Mouse (Mus musculus): ENCODE results near the gene A830031A19Rik. TPM values are rescaled to one million over a fixed set of nuclear protein-coding genes. Genes with fewer than 3 reads are reported as not detected.
A peak's percentile ranks its signal among the peaks of the same experiment; 100 is the strongest.

The A830031A19Rik gene
- polyA plus RNA-seq, 1 experiment from 2014 or later = not detected

DNA sequence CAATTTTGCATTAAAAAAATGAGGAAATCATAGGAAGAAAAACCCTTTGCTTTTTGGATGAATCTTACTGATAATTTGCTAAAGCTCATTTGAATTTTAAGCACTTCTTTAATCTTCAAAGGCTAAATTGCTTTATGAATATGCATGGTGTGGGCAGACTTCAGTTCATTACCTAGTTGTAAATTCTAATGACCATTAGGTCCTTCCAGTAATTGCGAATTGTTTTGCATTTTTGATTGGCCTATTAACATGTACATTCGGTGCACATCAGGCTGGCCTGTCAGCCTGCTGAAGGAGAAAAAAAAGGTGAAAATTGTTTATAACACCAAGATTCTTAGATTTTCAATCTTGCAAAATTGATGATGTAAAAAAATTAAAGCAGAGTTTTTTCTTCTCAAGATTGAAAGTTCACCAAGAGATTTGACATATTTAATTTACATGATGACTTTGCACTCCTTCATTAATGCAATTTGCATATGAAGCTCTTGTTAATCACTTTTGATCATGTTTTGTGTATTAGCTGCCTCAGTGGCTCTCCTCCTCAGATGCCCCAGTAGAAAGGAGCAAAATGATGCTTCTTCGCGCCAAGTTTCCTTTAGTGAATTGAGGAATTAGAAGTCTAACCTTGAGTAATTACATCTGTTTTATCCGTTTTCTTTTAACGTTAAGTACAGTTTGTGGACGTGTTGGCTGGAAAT, 21.0 kb upstream of the A830031A19Rik start:
- DNase-seq (ENCODE audit: low spot score) = no peak

DNA sequence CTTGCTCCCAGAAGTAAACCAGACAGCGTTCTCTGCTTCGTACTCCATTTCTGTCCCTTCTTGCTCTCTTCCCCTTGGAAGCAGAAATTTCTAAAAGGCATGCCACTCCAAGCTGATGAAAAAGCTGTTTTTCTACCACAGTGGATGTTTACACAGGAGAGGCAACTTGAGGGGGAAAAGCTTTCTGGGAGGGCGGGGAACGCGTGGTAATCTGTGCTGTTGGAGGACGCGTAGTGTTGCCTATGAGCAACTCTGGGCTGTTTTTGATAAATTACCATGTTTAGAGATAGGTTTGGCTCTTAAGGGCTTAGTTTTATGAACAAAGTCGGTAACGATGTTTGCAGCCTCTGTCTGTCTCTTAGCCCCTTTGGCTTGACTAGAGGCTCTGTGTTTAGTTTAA, 20.4 kb upstream of the A830031A19Rik start:
- no peak for DNase-seq (ENCODE audit: low spot score)

DNA sequence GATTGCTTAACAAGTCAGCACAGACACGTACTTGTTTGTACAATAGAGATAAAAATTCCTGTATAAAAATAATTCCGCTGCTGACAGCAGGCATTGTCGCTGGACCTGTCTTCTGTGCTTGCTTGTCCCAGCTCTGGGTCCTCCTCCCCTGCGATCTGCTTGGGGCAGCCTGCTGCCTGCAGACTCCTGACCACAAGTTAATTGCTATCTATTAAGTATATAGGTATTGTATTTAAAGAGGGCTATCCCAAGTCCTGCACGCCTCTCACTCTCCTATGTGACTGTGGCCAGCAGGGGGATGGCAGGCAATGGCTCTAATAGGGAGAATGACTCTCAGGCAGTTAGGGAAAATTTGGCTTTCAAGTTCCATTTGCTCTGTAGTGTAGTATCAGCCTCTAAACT, 19.2 kb upstream of the A830031A19Rik start:
- DNase-seq (ENCODE audit: low spot score) = no peak

DNA sequence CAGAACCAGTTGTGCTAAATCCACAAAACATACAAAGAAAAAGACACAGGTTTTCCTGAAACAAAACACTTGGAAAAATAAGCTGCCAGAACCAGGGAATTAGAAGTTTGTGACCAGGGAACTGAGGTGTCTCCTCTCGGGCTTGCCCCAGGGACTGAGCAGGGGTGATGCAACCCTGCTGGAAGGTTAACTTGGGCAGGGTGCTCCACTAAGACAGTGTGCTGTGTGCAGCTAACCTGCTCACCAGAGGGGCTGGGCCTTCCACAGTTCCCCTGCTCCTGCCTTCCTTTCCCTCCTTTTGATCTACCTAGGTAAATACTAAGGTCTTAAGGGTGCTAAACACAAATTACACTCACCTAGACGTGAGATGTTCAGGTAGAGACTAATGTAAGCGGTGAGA, 17.8 kb upstream of the A830031A19Rik start:
- no peak for DNase-seq (ENCODE audit: low spot score)

DNA sequence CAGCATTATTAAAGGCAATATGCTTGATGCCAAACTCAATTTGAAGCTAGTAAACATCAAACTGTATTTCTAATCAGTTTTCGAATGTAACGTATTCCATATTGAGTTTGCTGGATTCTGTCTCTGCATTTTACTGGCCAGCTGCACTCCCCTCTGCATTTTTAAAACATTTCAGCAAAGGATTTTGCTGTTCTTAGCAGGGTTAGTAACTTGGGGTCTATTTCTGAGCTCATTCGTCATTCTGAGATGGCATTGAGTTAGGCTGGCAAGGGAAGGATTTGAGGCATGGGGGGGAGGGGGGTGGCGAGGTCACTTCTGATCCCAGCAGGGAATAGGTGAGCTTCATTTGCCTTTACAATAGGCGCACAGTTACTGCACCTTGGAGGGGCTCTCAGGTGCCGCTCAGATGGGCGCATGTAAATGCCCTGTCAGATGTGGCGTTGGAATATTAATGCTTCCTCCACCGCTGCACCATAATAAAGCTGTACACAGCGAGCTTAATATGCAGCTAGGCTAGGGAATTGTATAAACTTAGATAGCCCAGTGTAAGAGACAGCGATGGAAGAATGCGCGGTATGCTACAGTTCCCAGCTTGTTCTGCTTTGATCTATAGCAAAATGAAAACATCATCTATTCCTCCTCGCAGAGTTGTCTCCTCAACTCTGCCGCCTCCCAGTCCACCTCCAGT, 16.7 kb upstream of the A830031A19Rik start:
- no peak for DNase-seq (ENCODE audit: low spot score)

DNA sequence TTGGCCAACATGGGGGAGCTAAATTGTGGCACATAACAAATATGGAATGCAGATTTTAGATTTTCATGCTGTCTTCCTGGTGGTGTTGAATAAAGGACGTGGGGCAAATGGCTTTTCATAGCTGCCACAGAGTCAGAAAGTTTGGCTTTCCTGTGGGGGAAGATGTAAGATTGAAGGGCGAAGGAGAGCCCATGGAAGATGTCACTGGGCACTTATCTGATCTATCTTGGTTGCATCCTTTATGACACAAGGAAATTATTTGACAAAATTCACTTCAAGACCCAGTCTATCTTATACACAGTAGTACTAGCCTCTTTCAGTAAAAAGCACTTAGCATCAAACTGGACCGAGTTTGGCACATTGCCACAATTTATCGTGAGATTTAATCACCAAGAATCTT, 15.6 kb upstream of the A830031A19Rik start:
- no peak for DNase-seq (ENCODE audit: low spot score)

DNA sequence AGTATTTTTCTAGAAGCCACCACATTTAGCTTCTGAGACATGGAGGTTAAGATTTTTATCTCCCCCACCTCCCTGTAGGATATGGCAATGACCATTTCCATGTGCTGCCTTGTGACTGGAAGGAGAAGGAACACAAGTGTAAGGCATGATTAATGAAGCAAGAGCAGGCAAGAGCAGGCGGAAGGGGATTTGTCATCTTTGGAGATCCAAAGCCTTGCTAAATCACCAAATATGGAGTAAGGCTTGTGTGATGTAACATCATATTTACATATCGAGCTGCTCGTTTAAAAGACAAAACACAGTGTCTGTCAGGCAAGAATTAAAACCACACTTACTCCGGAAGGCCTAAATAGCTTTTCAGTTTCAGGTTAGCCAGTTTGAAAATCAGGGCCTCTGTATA, 12.2 kb upstream of the A830031A19Rik start:
- no peak for DNase-seq (ENCODE audit: low spot score)

DNA sequence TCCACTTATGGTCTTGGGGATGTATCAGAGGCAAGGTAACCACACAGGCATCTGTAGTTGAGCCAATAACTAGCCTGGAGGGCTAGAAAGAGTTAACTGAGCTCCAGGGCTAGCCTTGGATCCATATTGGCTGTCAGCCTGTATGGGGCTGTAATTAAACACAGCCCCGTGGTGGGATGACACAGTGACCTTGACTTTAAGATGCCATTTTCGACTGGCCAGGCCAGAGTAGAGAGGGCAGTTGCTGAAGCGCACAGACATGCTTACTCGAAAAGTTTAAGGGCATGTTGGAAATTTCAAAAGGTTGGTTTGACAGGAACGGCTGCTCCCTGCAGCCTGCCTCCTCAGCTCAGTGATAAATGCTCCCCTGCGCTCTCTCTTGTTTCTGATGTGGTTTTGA, 11.1 kb upstream of the A830031A19Rik start:
- DNase-seq (ENCODE audit: low spot score) = no peak

DNA sequence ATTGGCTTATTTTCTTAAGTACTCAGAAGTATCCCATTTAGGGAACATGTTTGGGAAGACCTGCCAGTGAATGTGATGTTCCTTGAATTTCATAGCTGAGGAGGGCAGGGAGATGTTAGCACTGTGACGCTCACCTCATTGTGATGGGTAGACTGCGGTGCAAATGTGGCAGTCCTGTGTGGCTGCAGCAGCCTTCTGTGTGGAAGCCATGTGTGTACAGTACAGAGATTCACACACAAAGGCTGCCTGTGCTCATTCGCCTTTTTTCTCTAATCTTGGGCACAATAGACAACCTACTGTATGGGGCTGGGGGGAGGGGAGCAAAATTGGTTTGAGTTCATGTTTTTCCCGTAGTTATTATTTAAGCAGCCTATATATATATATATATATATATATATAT, 9.7 kb upstream of the A830031A19Rik start:
- no peak for DNase-seq (ENCODE audit: low spot score)

DNA sequence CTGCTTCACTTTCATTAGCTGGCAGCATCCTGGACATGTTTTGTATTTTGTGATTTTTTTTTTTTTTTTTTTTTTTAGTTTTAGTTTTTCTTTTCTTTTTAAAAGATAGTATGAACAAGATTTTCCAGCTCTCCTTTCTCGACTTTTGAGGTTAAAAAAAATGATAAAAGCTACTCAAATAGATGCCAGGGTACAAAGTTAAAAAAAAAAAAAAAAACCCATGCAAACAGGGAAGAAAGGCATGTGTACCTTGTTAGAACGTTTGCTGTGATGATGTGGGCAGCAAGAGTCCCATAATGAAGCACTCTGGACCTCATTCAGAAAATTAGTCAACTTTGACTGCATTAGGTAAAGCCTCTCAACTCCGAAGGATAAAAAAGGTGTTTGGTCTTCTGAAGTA, 9.2 kb upstream of the A830031A19Rik start:
- DNase-seq (ENCODE audit: low spot score) = no peak

DNA sequence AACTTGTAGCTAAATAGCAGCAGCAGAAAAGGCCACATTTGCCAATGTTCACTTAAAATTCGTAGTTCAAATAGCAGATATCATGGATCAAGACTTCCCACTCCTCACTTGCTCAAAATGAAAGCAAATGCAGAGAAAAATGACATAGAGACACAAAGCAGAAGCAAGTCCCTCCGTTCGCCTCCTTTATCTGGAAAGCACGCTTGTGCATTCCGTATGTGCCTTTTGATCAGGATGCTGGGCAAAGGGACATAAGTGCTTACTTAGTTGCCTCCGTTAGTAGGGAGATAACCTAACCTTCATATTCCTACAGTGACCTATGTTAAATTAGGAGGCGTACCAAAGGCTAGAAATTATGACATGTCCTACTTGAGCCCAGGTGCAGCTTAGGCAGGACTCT, 8.6 kb upstream of the A830031A19Rik start:
- no peak for DNase-seq (ENCODE audit: low spot score)

DNA sequence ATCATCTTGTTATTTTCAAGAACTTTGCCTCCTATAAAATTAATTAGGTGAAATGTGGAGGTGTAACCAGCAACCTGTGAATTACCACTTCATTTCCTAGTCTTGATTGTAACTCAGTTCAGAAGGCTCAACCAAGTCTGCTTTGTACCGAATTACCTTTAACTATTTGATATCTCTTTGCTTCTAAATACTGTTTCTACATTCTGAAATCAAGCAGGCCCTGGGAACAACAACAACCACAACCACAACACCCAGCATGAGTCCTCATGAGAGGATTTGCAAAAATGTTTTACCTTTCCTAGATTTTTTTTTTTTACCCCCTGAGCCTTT, 8.2 kb upstream of the A830031A19Rik start:
- DNase-seq (ENCODE audit: low spot score) = no peak

DNA sequence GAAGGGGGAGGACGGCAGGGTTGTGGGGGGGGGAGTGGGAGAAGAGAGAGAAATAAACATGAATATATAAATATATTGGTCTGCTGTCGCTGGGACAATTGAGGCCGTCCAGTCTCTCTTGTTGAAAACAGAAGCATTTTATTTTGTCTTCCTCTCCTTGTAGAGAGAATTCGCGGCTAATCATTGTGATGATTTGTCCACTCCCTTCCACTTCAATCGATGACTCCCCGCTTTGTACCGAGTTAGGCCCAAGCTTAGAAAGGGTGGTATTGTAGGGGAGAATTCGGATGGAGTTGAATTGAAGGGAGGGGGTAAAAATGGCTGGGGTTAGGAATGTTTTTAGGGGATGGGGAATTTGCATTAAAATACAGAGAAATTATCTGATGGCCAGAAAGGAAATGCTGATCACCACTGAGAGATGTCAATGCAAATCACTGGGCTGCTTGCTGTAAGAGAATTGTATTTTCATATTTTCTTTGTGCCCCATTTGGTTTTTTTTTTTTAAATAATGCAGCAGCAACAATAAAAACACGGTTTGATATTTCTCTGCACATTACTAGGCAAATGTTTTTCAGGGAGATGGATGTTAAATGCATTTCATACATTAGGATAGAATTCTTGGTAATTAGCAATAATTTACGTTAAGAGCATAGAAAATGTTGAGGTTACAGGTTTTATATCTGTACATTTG, 7.7 kb upstream of the A830031A19Rik start:
- DNase-seq (ENCODE audit: low spot score) = no peak

DNA sequence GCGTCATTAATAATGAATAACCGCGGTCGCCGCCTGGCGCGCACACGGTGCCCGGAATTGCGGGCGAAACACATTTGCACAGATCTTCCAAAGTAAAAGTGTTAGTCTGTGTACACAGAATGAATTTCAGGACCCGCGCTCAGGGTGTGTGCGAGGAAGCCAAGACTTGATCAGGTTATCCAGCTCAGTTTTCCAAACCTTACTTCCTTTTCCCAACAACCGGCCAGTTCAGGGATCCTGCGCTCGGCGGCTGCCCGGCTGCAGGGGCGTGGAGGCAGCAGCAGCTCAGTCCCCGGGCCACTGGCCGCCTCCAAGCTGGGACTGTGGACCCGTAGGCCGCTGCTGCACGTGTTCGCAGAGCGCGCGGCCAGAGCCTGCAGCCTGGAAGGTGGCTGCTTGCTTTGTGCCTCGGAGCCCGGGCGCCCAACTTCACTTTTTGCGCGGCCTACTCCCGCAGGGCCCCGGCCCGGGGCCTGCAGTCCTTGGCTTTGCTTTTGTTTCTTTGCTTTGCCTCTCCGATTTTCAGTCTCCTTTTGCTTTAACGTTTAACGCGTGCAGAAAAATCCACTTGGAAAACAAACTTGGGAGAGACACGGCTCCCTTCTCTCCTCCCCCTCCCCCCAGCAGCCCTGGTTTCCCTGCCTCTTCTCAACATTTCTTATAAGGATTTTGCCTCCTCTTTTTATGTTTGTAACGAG, 7.0 kb upstream of the A830031A19Rik start:
- DNase-seq (ENCODE audit: low spot score) = no peak

DNA sequence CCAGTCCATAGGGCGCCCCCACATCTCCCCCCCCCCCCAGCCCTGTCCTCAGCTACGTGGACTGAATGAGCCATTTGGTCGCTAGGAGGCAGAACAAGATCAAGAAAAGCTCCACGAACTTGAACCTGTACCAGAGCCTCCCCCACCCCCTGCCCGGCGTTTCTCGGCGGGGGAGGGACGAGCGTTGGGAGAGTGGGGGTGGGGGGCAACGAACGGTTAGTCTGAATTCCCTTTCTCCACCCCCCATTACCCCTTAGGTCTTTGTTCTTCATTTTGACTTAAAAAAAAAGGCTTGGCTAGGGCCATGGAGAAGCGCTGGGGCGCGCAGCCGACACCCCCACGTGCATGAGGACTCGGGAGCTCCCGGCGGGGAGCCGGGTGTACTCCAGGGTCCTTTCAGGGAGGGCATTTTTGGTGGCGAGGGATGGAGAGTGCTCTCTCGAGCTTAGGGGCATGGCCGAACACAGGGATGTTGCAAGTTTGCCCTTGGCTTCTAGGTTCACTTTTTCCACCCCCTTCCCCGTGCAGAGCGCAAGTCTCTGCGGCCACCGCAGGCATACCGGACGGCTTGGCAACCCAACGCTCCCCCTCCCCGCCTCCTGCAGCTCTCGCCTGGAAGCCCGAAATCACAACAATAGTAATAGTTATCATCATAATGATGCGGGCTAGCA, 6.3 kb upstream of the A830031A19Rik start:
- peak; percentile 46 for DNase-seq (ENCODE audit: low spot score)

DNA sequence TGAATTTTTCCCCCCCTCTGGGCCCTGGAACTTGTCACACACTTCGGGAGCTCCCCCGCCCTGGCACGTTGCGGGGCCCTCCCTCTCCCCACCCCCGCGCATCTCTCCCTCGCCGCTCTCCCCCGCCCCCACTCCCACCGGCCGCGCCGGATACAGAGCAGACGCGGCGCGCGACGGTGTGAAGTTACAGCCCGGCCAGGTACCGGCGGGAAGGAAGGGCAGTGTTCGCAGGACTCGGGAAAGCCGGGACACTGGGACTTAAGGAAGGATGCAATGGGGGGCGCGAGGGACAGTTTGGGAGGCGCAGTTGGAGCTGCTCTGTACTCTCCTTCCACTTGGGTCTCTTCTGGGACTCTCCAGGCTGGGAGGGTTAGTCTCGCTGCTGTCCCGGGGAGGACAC, 5.7 kb upstream of the A830031A19Rik start:
- DNase-seq (ENCODE audit: low spot score) = peak; percentile 39

DNA sequence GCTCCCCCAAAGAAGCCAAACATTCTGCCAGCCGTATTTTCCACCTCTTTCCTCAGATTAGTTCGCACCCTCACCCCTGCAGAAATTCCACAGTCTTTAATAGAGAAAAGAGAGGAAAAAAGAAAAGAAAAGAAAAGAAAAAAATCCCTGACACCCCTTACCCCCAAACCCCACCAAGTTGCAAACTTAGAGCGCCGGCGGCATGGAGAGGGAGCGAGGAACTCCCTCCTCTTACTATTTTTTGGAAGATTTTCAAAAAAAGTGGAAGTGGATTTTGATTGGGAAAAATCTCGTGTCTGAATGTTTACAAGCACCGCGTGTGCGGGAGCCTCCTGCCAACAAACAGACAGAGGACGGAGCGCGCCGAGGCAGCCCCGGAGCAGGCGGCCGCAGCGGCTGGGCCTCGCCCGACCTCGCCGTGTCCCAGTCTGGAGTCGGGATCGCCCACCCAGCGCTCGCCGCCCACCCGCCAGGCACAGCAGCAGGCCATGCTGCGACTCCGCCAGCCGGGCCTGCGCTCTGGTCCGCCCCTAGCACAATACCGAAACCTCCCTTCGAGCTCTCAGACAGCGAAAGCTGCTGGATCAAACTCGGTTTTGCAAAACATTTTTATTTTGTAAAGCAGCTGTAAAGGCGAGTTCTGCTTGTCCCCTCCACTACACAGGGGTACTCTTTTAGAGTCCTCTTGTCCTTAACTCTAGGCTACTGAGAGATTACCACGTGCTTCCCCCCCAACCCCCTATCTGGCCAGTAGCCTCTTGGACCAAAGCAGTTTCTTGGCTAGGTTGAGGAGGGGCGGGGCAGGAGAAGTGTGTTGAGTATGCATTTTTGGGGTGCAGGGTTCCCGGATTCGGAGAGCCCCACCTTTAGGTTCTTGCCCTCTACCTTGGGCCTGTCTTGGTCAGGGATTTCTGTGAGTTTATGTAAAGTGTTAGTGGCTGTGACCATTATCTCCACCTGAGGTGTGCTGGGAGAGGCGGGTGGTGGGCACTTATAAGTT, 4.8 kb upstream of the A830031A19Rik start:
- DNase-seq (ENCODE audit: low spot score) = peak; percentile 27

DNA sequence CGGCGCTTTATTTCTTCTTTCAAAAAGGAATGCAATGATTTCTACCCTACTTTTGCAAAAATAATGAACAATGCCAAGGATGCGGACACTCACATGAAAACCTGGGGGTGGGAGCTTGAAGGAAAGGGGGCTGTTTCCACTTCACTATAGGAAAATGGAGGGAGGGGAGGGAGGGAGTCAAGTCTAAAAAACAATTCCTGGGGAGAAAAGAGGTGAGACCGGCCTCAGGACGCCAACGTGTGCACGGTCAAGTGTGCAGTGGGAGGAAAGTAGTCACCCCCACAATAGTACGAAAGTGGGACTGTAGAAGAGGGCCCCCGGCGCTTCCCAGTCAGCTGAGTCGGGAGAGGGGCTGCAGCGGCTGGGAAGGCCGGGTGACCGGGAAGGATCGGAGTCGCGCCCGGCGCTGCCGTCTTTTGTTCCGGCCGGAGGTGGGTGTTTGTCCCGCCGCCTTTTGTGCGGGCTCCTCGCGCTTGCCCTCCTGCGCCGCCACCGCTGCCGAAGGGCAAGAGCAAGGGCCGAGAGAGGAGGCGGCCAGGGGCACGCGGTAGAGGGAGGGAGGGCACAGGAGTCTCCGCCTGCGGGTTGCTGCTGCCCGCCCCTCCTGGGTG, 4.0 kb upstream of the A830031A19Rik start:
- DNase-seq (ENCODE audit: low spot score) = no peak

DNA sequence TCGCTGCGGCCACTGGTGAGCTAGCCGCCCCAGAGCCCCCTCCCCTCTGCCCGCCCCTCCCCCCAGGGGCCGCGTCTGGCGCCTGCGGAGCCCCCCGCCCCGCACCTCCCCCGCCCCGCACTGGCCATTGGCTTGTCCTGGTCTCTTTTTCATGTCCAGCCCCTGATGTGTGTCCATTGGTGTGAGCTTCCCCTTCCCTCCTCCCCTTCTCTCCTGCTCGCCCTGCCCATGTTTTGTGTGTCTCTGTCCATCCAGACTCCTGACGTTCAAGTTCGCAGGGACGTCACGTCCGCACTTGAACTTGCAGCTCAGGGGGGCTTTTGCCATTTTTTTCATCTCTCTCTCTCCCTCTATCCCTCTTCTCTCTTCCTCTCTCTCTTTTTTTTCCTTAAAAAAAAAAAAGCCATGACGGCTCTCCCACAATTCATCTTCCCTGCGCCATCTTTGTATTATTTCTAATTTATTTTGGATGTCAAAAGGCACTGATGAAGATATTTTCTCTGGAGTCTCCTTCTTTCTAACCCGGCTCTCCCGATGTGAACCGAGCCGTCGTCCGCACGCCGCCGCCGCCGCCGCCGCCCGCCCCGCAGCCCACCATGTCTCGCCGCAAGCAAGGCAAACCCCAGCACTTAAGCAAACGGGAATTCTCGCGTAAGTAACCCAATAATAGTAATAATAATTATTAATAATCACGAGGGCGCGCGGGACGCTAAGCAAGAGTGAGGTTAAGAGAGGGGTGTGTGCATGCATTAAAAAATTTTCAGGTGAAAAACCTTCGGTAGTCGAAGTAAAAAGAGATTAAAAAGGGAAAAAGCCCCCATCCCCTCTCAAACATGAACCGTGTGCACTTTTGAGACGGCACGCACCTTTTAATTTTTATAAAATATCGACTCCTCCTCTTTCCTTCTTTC, 3.2 kb upstream of the A830031A19Rik start, which contains the start of gene Bcl11a:
Gene Bcl11a (plus strand): TSS at position 262 of the 911 bp plus-strand sequence.
- peak; percentile 18 for DNase-seq (ENCODE audit: low spot score)

Measured in thymus, postnatal 0 days (tissue).